Mouse (Mus musculus): ENCODE measurements around the gene Celf6. TPM values are rescaled to one million over a fixed set of nuclear protein-coding genes. Genes with fewer than 3 reads are reported as not detected.

Gene Celf6
- polyA plus RNA-seq, 1 experiment from 2014 or later: 0.39 TPM

GRCm38 (mm10) chr9:59588252-59588651 is 10.5 kb downstream of the Celf6 start:
- no peak overlapping the region for H3K27ac ChIP-seq
- 0 out of 2 replicates have a peak, but pooled peaks cover 5% of the 10 kb centered on the region for H3K4me1 ChIP-seq (replicated peaks)
- H3K36me3 ChIP-seq: no peaks in the 10 kb centered on the region
- H3K9ac ChIP-seq (replicated peaks): no peak overlapping the region
- H3K27me3 ChIP-seq: peaks cover 18% of the 10 kb centered on the region
- no peak overlapping the region for H3K4me2 ChIP-seq
- no peak for ATAC-seq (ENCODE audit: insufficient number of reproducible peaks, insufficient read depth, low FRiP score, low TSS enrichment, low read depth)
- 78% methylated on average over 5 of the region's 5 CpGs for WGBS
- H3K9me3 ChIP-seq: no peaks in the 10 kb centered on the region
- no peak overlapping the region for H3K4me3 ChIP-seq (replicated peaks)

- 0 out of 2 replicates have a peak, but pooled peaks cover 5% of the 10 kb centered on the region for H3K4me1 ChIP-seq (replicated peaks)
- H3K27me3 ChIP-seq: peaks cover 18% of the 10 kb centered on the region
- no peak for ATAC-seq (ENCODE audit: insufficient number of reproducible peaks, insufficient read depth, low FRiP score, low TSS enrichment, low read depth)
- H3K4me3 ChIP-seq (replicated peaks): no peak overlapping the region
- no peak overlapping the region for H3K9ac ChIP-seq (replicated peaks)
- no peaks in the 10 kb centered on the region for H3K9me3 ChIP-seq
- H3K36me3 ChIP-seq: no peaks in the 10 kb centered on the region
- no peak overlapping the region for H3K4me2 ChIP-seq
- no peak overlapping the region for H3K27ac ChIP-seq
- 45% methylated on average over 12 of the region's 12 CpGs for WGBS
Measured at GRCm38 (mm10) chr9:59588710-59589671, 11.3 kb downstream of the Celf6 start.

DNA sequence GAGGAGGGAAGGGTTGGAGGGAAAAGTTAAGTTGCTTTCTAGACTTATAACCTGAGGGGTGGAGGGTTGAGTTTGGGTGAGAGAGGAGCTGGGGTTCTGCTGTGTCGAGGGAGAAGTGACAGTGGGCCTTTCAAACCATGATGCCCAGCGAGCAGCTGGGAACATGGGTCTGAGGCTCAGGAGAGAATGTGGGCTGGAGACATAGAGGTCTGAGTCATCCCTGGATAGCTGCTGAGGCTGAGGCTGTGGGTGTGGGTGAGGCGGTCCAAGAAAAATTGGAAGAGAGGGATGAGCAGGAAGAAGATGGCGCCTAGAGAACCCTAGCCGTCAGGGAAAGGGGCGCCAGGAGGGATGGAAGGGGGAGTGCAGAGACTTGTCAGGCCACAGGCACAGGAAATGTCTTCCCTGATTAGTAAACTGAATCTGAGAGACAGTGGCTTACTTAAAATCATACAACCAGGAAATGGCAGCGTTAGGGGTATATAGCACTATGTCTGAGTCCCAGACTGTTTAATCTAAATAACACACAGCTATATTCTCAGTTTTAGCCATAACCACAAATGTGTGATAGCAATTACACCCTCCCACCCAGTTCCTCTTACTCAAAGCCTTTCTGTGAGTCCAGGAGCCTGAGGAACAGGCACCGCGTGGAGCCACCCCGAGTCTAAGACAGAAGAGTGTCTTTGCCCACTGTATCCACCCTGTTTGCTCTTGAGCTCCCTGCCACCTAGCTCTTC is 12.2 kb downstream of the Celf6 start:
- whole genome bisulfite sequencing: 82% methylated on average over 10 of the region's 10 CpGs
- no peak for ATAC-seq (ENCODE audit: insufficient number of reproducible peaks, insufficient read depth, low FRiP score, low TSS enrichment, low read depth)
- Histone ChIP-seq H3K9me3 (no peaks in the 10 kb centered on the region), H3K4me3 (replicated peaks) (no peak overlapping the region), H3K4me2 (no peak overlapping the region), H3K27ac (no peak overlapping the region), H3K36me3 (no peaks in the 10 kb centered on the region), H3K9ac (replicated peaks) (no peak overlapping the region), H3K27me3 (peaks cover 18% of the 10 kb centered on the region), H3K4me1 (replicated peaks) (0 out of 2 replicates have a peak, but pooled peaks cover 5% of the 10 kb centered on the region)

DNA sequence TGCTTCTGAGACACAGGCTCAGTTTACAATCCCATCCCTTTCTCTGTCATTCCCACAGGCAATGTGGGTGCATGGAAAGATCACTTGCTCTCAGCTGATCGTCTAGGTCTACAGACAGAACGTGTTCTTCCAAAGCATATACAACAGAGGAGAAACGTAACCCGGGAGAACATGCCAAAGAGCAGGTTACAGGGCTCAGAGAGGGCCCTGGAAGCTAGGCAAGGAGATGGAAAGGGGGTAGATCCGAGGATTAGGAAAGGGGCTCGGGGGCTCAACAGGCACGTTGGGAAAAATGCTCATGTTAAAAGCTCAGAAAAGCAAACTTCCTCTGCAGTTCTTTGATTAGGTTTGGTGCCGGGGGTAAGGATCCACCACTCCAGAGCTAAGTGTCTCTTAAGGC is 23.9 kb downstream of the Celf6 start:
- ATAC-seq (ENCODE audit: insufficient number of reproducible peaks, insufficient read depth, low FRiP score, low TSS enrichment, low read depth): no peak
- Histone ChIP-seq H3K4me3 (replicated peaks) (no peak overlapping the region), H3K9ac (replicated peaks) (no peak overlapping the region), H3K4me1 (replicated peaks) (no peaks in the 10 kb centered on the region), H3K36me3 (no peaks in the 10 kb centered on the region), H3K27ac (no peak overlapping the region), H3K9me3 (no peaks in the 10 kb centered on the region), H3K4me2 (no peak overlapping the region), H3K27me3 (peaks cover 34% of the 10 kb centered on the region)
- WGBS: 75% methylated on average over 8 of the region's 8 CpGs

DNA sequence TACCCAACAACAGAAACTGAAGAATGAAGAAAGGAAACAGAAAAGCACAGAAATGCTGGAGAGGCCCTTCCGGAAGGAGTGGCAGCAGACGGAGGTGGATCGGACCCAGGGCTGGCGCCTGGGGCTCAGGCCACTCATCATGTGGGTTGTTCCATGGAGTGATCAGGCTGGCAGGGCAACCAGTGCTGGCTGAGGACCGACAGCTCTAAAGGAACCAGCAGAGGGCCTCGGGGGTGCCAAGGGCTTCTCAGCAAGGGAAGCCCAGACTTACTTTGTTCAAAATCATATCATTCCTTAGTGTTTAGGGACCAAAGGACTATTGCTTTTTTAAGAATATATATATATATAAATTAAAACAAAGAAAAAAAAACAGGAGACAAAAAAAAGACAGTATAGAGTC is 28.2 kb downstream of the Celf6 start:
- no peak for ATAC-seq (ENCODE audit: insufficient number of reproducible peaks, insufficient read depth, low FRiP score, low TSS enrichment, low read depth)
- Histone ChIP-seq H3K4me2 (no peak overlapping the region), H3K9me3 (no peaks in the 10 kb centered on the region), H3K4me3 (replicated peaks) (no peak overlapping the region), H3K27me3 (peaks cover 34% of the 10 kb centered on the region), H3K27ac (no peak overlapping the region), H3K36me3 (no peaks in the 10 kb centered on the region), H3K4me1 (replicated peaks) (no peaks in the 10 kb centered on the region), H3K9ac (replicated peaks) (no peak overlapping the region)
- 53% methylated on average over 6 of the region's 6 CpGs for WGBS

GRCm38 (mm10) chr9:59610950-59611349 is 33.2 kb downstream of the Celf6 start:
- no peaks in the 10 kb centered on the region; the same call in 1 of the 2 replicates for H3K27me3 ChIP-seq
- H3K4me2 ChIP-seq: no peak overlapping the region
- ATAC-seq (ENCODE audit: insufficient number of reproducible peaks, insufficient read depth, low FRiP score, low TSS enrichment, low read depth): no peak
- no peak overlapping the region for H3K27ac ChIP-seq
- H3K9ac ChIP-seq (replicated peaks): no peak overlapping the region
- H3K4me1 ChIP-seq (replicated peaks): no peaks in the 10 kb centered on the region
- no peaks in the 10 kb centered on the region for H3K9me3 ChIP-seq
- WGBS: 86% methylated on average over 2 of the region's 2 CpGs
- H3K36me3 ChIP-seq: no peaks in the 10 kb centered on the region
- no peak overlapping the region for H3K4me3 ChIP-seq (replicated peaks)

GRCm38 (mm10) chr9:59615797-59616196 is 38.1 kb downstream of the Celf6 start:
- Histone ChIP-seq H3K4me3 (replicated peaks) (no peak overlapping the region), H3K4me1 (replicated peaks) (peaks cover 17% of the 10 kb centered on the region), H3K27ac (no peak overlapping the region), H3K9ac (replicated peaks) (no peak overlapping the region), H3K4me2 (no peak overlapping the region), H3K36me3 (no peaks in the 10 kb centered on the region), H3K9me3 (no peaks in the 10 kb centered on the region), H3K27me3 (no peaks in the 10 kb centered on the region; the same call in 1 of the 2 replicates)
- no peak for ATAC-seq (ENCODE audit: insufficient number of reproducible peaks, insufficient read depth, low FRiP score, low TSS enrichment, low read depth)
- 84% methylated on average over 2 of the region's 2 CpGs for WGBS

DNA sequence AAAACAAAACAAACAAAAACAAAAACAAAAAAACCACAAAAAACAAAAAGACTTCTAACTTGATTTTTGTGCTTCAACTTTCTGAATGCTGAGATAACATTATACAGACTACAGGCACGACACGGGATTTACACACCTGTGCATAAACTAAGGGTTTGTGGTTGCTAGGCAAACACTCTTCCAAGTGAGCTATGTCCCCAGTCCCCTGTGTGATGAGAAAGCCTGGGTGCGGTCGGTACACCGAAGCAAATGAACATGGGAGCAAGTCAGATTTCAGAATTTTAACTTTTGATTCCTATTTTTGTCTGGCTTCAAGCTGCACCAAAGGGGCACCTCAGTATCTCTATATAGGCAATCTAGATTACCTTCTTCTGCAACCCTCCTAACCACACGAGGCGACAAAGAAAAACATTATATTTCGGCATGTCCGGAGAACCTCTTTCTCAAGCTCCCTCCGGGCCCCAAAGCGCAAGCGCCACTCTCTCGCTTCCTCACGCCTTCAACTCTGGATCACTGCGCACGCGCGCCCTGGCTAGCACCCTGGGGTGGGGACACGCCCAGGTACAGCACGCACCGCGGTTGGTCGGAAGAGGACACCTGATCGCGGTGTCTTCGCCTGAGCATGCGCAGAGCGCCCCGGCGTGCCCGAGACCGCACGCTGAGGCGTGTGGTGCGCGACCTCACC is 39.0 kb downstream of the Celf6 start, which contains the start of gene Parp6:
Gene Parp6, plus strand, starts transcription at position 663 of the 685 bp plus-strand sequence.
- peak; percentile 98 for ATAC-seq (ENCODE audit: insufficient number of reproducible peaks, insufficient read depth, low FRiP score, low TSS enrichment, low read depth)
- 1% methylated on average over 36 of the region's 36 CpGs for WGBS

DNA sequence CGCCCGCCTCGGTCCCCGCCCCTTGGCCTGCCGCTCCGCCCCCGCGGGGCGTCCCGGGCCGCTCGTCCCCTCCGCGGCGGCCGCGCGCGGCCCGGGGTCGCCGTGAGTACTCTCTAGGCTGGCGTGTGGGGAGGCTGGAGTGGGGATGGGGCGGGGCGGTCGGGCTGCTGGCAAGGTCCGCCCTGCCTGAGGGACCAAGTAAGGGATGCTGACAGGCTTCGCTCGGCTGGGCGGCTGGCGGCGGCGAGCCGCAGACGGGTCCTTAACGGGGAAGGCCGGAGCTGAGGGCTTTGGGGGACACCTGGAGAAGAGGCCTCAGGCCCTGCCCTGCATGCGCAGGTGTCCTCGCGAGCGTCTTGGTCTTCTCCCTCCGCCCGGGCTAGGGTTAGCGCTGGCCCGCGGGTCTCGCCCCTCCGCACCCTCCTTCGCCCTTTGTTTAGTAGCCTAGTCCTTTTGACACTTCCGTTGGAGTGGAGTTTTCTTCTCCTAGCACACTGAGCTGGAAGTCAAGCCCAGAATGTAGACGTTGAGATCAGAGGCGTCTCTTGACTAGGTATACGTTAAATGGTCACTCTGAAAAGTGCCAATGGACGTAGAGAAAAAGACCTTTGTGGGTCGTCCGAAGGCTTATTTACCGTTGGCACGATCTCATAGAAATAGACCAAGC is 39.7 kb downstream of the Celf6 start:
- H3K36me3 ChIP-seq: peaks cover 8% of the 10 kb centered on the region
- peak overlapping the region; percentile 84 for H3K4me3 ChIP-seq (replicated peaks)
- peaks cover 17% of the 10 kb centered on the region for H3K4me1 ChIP-seq (replicated peaks)
- no peaks in the 10 kb centered on the region for H3K9me3 ChIP-seq
- H3K27me3 ChIP-seq: no peaks in the 10 kb centered on the region; the same call in 1 of the 2 replicates
- peak overlapping the region; percentile 86 for H3K9ac ChIP-seq (replicated peaks)
- peak overlapping the region; percentile 95 for H3K27ac ChIP-seq
- H3K4me2 ChIP-seq: peak overlapping the region; percentile 71
- under 1% methylated on average over 53 of the region's 58 CpGs for WGBS
- no peak for ATAC-seq (ENCODE audit: insufficient number of reproducible peaks, insufficient read depth, low FRiP score, low TSS enrichment, low read depth)

More for the DNA sequence above, 39.0 kb downstream of the Celf6 start, which contains the start of gene Parp6:
- Histone ChIP-seq H3K4me1 (replicated peaks) (peaks cover 17% of the 10 kb centered on the region), H3K36me3 (peaks cover 1% of the 10 kb centered on the region; the same call in 1 of the 2 replicates), H3K27me3 (no peaks in the 10 kb centered on the region; the same call in 1 of the 2 replicates), H3K9ac (replicated peaks) (peak within 1 kb of the TSS; percentile 86), H3K9me3 (no peaks in the 10 kb centered on the region), H3K27ac (peak within 1 kb of the TSS; percentile 95), H3K4me3 (replicated peaks) (peak within 1 kb of the TSS; percentile 84), H3K4me2 (peak within 1 kb of the TSS; percentile 71)

GRCm38 (mm10) chr9:59638372-59638771 is 60.7 kb downstream of the Celf6 start:
- no peak for ATAC-seq (ENCODE audit: insufficient number of reproducible peaks, insufficient read depth, low FRiP score, low TSS enrichment, low read depth)
- no peaks in the 10 kb centered on the region for H3K4me1 ChIP-seq (replicated peaks)
- no peak overlapping the region for H3K9ac ChIP-seq (replicated peaks)
- no peak overlapping the region for H3K4me3 ChIP-seq (replicated peaks)
- no peak overlapping the region for H3K27ac ChIP-seq
- WGBS: 84% methylated on average over 1 of the region's 1 CpGs
- H3K4me2 ChIP-seq: no peak overlapping the region
- H3K27me3 ChIP-seq: no peaks in the 10 kb centered on the region
- no peaks in the 10 kb centered on the region for H3K9me3 ChIP-seq
- H3K36me3 ChIP-seq: peaks cover 84% of the 10 kb centered on the region

Measured in limb, embryonic 12.5 days (tissue).